Mouse (Mus musculus) neural tube, embryonic 14.5 days (tissue): ENCODE measurements at regions not wholly inside any gene's neighbourhood (a gene's known extent, or its start where the extent isn't known, plus 50 kb on each side); places are given as distances from the start of the nearest gene placed in this dataset.

ENCODE experiments used
- ATAC-seq: fragments of 200-750 bp; cut with Nextera tagmentation; 2 replicates; pipeline ENCODE4 v1.8.0; 2017; ENCODE audit warnings: low read depth, mild to moderate bottlenecking, moderate TSS enrichment, moderate library complexity
- H3K27ac ChIP-seq: fragments of 300-500 bp; sonication (generic); 2 replicates; pipeline ENCODE4 v1.5.1; 2014; ENCODE audit warnings: low read depth, mild to moderate bottlenecking, control low read depth, low read length, moderate library complexity, mixed read lengths
- H3K27me3 ChIP-seq: fragments of 300-500 bp; sonication (generic); 2 replicates; pipeline ENCODE4 v1.6.1; 2014; ENCODE audit warnings: low read length; ENCODE audit not compliant: control insufficient read depth, insufficient read depth
- H3K36me3 ChIP-seq: fragments of 300-500 bp; sonication (generic); 2 replicates; pipeline ENCODE4 v1.6.1; 2014; ENCODE audit warnings: low read length, mixed read lengths; ENCODE audit not compliant: control insufficient read depth, insufficient read depth
- H3K4me1 ChIP-seq: fragments of 300-500 bp; sonication (generic); 2 replicates; pipeline ENCODE4 v1.6.1; 2014; ENCODE audit warnings: low read length; ENCODE audit not compliant: control insufficient read depth, insufficient read depth
- H3K4me2 ChIP-seq: fragments of 300-500 bp; sonication (generic); 2 replicates; pipeline ENCODE4 v1.6.1; 2014; ENCODE audit warnings: mild to moderate bottlenecking, low read depth, low read length, control low read depth
- H3K4me3 ChIP-seq: fragments of 300-500 bp; sonication (generic); 2 replicates; pipeline ENCODE4 v1.5.1; 2014; ENCODE audit warnings: low read depth, low read length, control low read depth, mixed read lengths
- H3K9ac ChIP-seq: fragments of 300-500 bp; sonication (generic); replicated peaks from 2 replicates; pipeline ENCODE4 v1.6.1; 2014; ENCODE audit warnings: low read depth, mild to moderate bottlenecking, control low read depth, low read length, mixed read lengths
- H3K9me3 ChIP-seq: fragments of 300-500 bp; sonication (generic); 2 replicates; pipeline ENCODE4 v1.6.1; 2016; ENCODE audit warnings: low read length; ENCODE audit not compliant: control insufficient read depth
- WGBS: fragments of 180-500 bp; shearing (Covaris S2); extraction: QIAGEN DNeasy Blood & Tissue Kit; methylation state at CpG from one replicate; pipeline ENCODE4 v1.1.7; 2014; 5-methylcytosine and 5-hydroxymethylcytosine counted together

GRCm38 (mm10) chr11:71375132-71375531 is 144.6 kb upstream of the Nlrp1b start:
- H3K9me3 ChIP-seq = no peaks in the 10 kb centered on the region
- H3K4me3 ChIP-seq = no peak overlapping the region
- WGBS = 70% methylated on average over 5 of the region's 5 CpGs
- no peak overlapping the region for H3K9ac ChIP-seq
- H3K4me2 ChIP-seq = no peak overlapping the region
- H3K27ac ChIP-seq = no peak overlapping the region
- no peaks in the 10 kb centered on the region for H3K27me3 ChIP-seq
- no peak for ATAC-seq
- H3K4me1 ChIP-seq = no peaks in the 10 kb centered on the region
- H3K36me3 ChIP-seq = no peaks in the 10 kb centered on the region

GRCm38 (mm10) chr11:71388411-71388810 is 157.9 kb upstream of the Nlrp1b start:
- ATAC-seq = no peak
- H3K4me3 ChIP-seq = no peak overlapping the region
- no peak overlapping the region for H3K9ac ChIP-seq
- no peaks in the 10 kb centered on the region for H3K27me3 ChIP-seq
- no peak overlapping the region for H3K27ac ChIP-seq
- 81% methylated on average over 4 of the region's 4 CpGs for WGBS
- no peaks in the 10 kb centered on the region for H3K9me3 ChIP-seq
- no peaks in the 10 kb centered on the region for H3K36me3 ChIP-seq
- H3K4me2 ChIP-seq = no peak overlapping the region
- peaks cover 9% of the 10 kb centered on the region; the same call in 1 of the 2 replicates for H3K4me1 ChIP-seq

- no peaks in the 10 kb centered on the region for H3K36me3 ChIP-seq
- no peak overlapping the region for H3K4me3 ChIP-seq
- peak; percentile 92 for ATAC-seq
- no peak overlapping the region for H3K9ac ChIP-seq
- H3K4me2 ChIP-seq = peak overlapping the region; percentile 1; the same call in 1 of the 2 replicates
- peaks cover 9% of the 10 kb centered on the region; the same call in 1 of the 2 replicates for H3K4me1 ChIP-seq
- peak overlapping the region; percentile 41; the same call in 1 of the 2 replicates for H3K27ac ChIP-seq
- 12% methylated on average over 7 of the region's 7 CpGs for WGBS
- H3K9me3 ChIP-seq = no peaks in the 10 kb centered on the region
- no peaks in the 10 kb centered on the region for H3K27me3 ChIP-seq
Observed at GRCm38 (mm10) chr11:71389659-71390058, 159.1 kb upstream of the Nlrp1b start.

GRCm38 (mm10) chr11:71390151-71390550 is 159.6 kb upstream of the Nlrp1b start:
- no peaks in the 10 kb centered on the region for H3K9me3 ChIP-seq
- no peak overlapping the region for H3K27ac ChIP-seq
- H3K4me2 ChIP-seq = no peak overlapping the region
- no peaks in the 10 kb centered on the region for H3K36me3 ChIP-seq
- no peak overlapping the region for H3K4me3 ChIP-seq
- no peak for ATAC-seq
- 47% methylated on average over 3 of the region's 3 CpGs for WGBS
- no peaks in the 10 kb centered on the region for H3K27me3 ChIP-seq
- H3K9ac ChIP-seq = no peak overlapping the region
- peaks cover 9% of the 10 kb centered on the region; the same call in 1 of the 2 replicates for H3K4me1 ChIP-seq

- Histone ChIP-seq H3K27me3 (no peaks in the 10 kb centered on the region), H3K9ac (no peak overlapping the region), H3K4me3 (no peak overlapping the region), H3K9me3 (no peaks in the 10 kb centered on the region), H3K27ac (no peak overlapping the region), H3K36me3 (no peaks in the 10 kb centered on the region), H3K4me1 (peaks cover 9% of the 10 kb centered on the region; the same call in 1 of the 2 replicates), H3K4me2 (no peak overlapping the region)
- 46% methylated on average over 3 of the region's 3 CpGs for WGBS
- no peak for ATAC-seq
Observed at GRCm38 (mm10) chr11:71390616-71391015, 160.1 kb upstream of the Nlrp1b start.

- no peak for ATAC-seq
- no peak overlapping the region for H3K4me3 ChIP-seq
- no peaks in the 10 kb centered on the region for H3K36me3 ChIP-seq
- no peaks in the 10 kb centered on the region for H3K9me3 ChIP-seq
- H3K27me3 ChIP-seq = no peaks in the 10 kb centered on the region
- no peak overlapping the region for H3K9ac ChIP-seq
- peaks cover 9% of the 10 kb centered on the region; the same call in 1 of the 2 replicates for H3K4me1 ChIP-seq
- H3K4me2 ChIP-seq = no peak overlapping the region
- WGBS = 70% methylated on average over 5 of the region's 5 CpGs
- H3K27ac ChIP-seq = no peak overlapping the region
Observed at GRCm38 (mm10) chr11:71393406-71393805, 162.9 kb upstream of the Nlrp1b start.

GRCm38 (mm10) chr11:71395023-71395422 is 164.5 kb upstream of the Nlrp1b start:
- Histone ChIP-seq H3K9ac (no peak overlapping the region), H3K4me1 (no peaks in the 10 kb centered on the region), H3K36me3 (no peaks in the 10 kb centered on the region), H3K4me2 (no peak overlapping the region), H3K9me3 (no peaks in the 10 kb centered on the region), H3K27ac (no peak overlapping the region), H3K4me3 (no peak overlapping the region), H3K27me3 (no peaks in the 10 kb centered on the region)
- no peak for ATAC-seq
- 30% methylated on average over 4 of the region's 4 CpGs for WGBS

GRCm38 (mm10) chr11:71395631-71396030 is 165.1 kb upstream of the Nlrp1b start:
- Histone ChIP-seq H3K27me3 (no peaks in the 10 kb centered on the region), H3K9ac (no peak overlapping the region), H3K27ac (no peak overlapping the region), H3K9me3 (no peaks in the 10 kb centered on the region), H3K4me1 (no peaks in the 10 kb centered on the region), H3K4me3 (no peak overlapping the region), H3K4me2 (no peak overlapping the region), H3K36me3 (no peaks in the 10 kb centered on the region)
- no peak for ATAC-seq
- WGBS = 56% methylated on average over 1 of the region's 1 CpGs

GRCm38 (mm10) chr11:71400351-71400750 is 169.8 kb upstream of the Nlrp1b start:
- Histone ChIP-seq H3K4me1 (no peaks in the 10 kb centered on the region), H3K9ac (no peak overlapping the region), H3K27me3 (no peaks in the 10 kb centered on the region), H3K4me2 (no peak overlapping the region), H3K9me3 (no peaks in the 10 kb centered on the region), H3K4me3 (no peak overlapping the region), H3K36me3 (no peaks in the 10 kb centered on the region), H3K27ac (no peak overlapping the region)
- 91% methylated on average over 2 of the region's 2 CpGs for whole genome bisulfite sequencing
- no peak for ATAC-seq
